Mouse (Mus musculus): ENCODE data around the gene Tas2r144. TPM values are rescaled to one million over a fixed set of nuclear protein-coding genes. Genes with fewer than 3 reads are reported as not detected.

Tas2r144 gene
- not detected in 2 replicates for polyA plus RNA-seq (2014; fragmentation: Nextera tagmentation; extraction: Ambion mirVana)

- DNase-seq (ENCODE audit: low spot score) (no peak), ATAC-seq (no peak)
- Histone ChIP-seq H3K4me1 (ENCODE audit: control insufficient read depth, insufficient read depth, low read length) (no peaks in the 10 kb centered on the region), H3K4me3 (ENCODE audit: low read depth, low read length) (no peak within 1 kb of the TSS), H3K9ac (ENCODE audit: low read length) (no peak within 1 kb of the TSS), H3K27ac (ENCODE audit: low read depth, low read length) (no peak within 1 kb of the TSS), H3K27me3 (replicated peaks; ENCODE audit: control insufficient read depth, insufficient read depth, low read length) (no peaks in the 10 kb centered on the region), H3K36me3 (ENCODE audit: control insufficient read depth, insufficient read depth, low read length) (no peaks in the 10 kb centered on the region), H3K9me3 (replicated peaks; ENCODE audit: control insufficient read depth, low read length) (no peaks in the 10 kb centered on the region), H3K4me2 (ENCODE audit: low read length) (no peak within 1 kb of the TSS)
- 80% methylated on average over 2 of the region's 2 CpGs for WGBS
These were observed at the start of gene Tas2r144 for GRCm38 (mm10) chr6:42215028-42215427. TSS of gene Tas2r144 (plus strand) at chr6:42215328.

GRCm38 (mm10) chr6:42182462-42182861 lies 32.7 kb upstream of the Tas2r144 start:
- DNase-seq (ENCODE audit: low spot score) (no peak), ATAC-seq (no peak)
- no peaks in the 10 kb centered on the region for H3K4me1 ChIP-seq (ENCODE audit: control insufficient read depth, insufficient read depth, low read length)
- no peak overlapping the region for H3K4me2 ChIP-seq (ENCODE audit: low read length)
- 87% methylated on average over 1 of the region's 1 CpGs for WGBS
- H3K27me3 ChIP-seq (replicated peaks; ENCODE audit: control insufficient read depth, insufficient read depth, low read length): no peaks in the 10 kb centered on the region
- H3K9me3 ChIP-seq (replicated peaks; ENCODE audit: control insufficient read depth, low read length): no peaks in the 10 kb centered on the region
- no peak overlapping the region for H3K27ac ChIP-seq (ENCODE audit: low read depth, low read length)
- no peak overlapping the region for H3K4me3 ChIP-seq (ENCODE audit: low read depth, low read length)
- H3K36me3 ChIP-seq (ENCODE audit: control insufficient read depth, insufficient read depth, low read length): no peaks in the 10 kb centered on the region
- H3K9ac ChIP-seq (ENCODE audit: low read length): no peak overlapping the region

GRCm38 (mm10) chr6:42186230-42186629 lies 28.9 kb upstream of the Tas2r144 start:
- DNase-seq (ENCODE audit: low spot score): no peak
- H3K4me3 ChIP-seq (ENCODE audit: low read depth, low read length): no peak overlapping the region
- 52% methylated on average over 3 of the region's 3 CpGs for WGBS
- no peaks in the 10 kb centered on the region for H3K9me3 ChIP-seq (replicated peaks; ENCODE audit: control insufficient read depth, low read length)
- H3K36me3 ChIP-seq (ENCODE audit: control insufficient read depth, insufficient read depth, low read length): no peaks in the 10 kb centered on the region
- no peaks in the 10 kb centered on the region for H3K4me1 ChIP-seq (ENCODE audit: control insufficient read depth, insufficient read depth, low read length)
- no peak for ATAC-seq
- H3K27ac ChIP-seq (ENCODE audit: low read depth, low read length): no peak overlapping the region
- no peaks in the 10 kb centered on the region for H3K27me3 ChIP-seq (replicated peaks; ENCODE audit: control insufficient read depth, insufficient read depth, low read length)
- H3K9ac ChIP-seq (ENCODE audit: low read length): no peak overlapping the region
- H3K4me2 ChIP-seq (ENCODE audit: low read length): no peak overlapping the region

- Histone ChIP-seq H3K9ac (ENCODE audit: low read length) (no peak overlapping the region), H3K4me2 (ENCODE audit: low read length) (no peak overlapping the region), H3K36me3 (ENCODE audit: control insufficient read depth, insufficient read depth, low read length) (no peaks in the 10 kb centered on the region), H3K27ac (ENCODE audit: low read depth, low read length) (no peak overlapping the region), H3K27me3 (replicated peaks; ENCODE audit: control insufficient read depth, insufficient read depth, low read length) (no peaks in the 10 kb centered on the region), H3K9me3 (replicated peaks; ENCODE audit: control insufficient read depth, low read length) (no peaks in the 10 kb centered on the region), H3K4me3 (ENCODE audit: low read depth, low read length) (no peak overlapping the region), H3K4me1 (ENCODE audit: control insufficient read depth, insufficient read depth, low read length) (no peaks in the 10 kb centered on the region)
- 42% methylated on average over 3 of the region's 3 CpGs for WGBS
- no peak for ATAC-seq
- peak; percentile 42 for DNase-seq (ENCODE audit: low spot score)
These were observed 17.4 kb upstream of the Tas2r144 start for GRCm38 (mm10) chr6:42197710-42198109.

- 89% methylated on average over 1 of the region's 1 CpGs for WGBS
- no peak for ATAC-seq
- DNase-seq (ENCODE audit: low spot score): no peak
These were observed 15.6 kb upstream of the Tas2r144 start for GRCm38 (mm10) chr6:42199498-42199897.

GRCm38 (mm10) chr6:42222286-42222685 lies 7.2 kb downstream of the Tas2r144 start:
- WGBS: 69% methylated on average over 3 of the region's 3 CpGs
- no peaks in the 10 kb centered on the region for H3K4me1 ChIP-seq (ENCODE audit: control insufficient read depth, insufficient read depth, low read length)
- no peak overlapping the region for H3K9ac ChIP-seq (ENCODE audit: low read length)
- H3K27ac ChIP-seq (ENCODE audit: low read depth, low read length): no peak overlapping the region
- H3K4me3 ChIP-seq (ENCODE audit: low read depth, low read length): no peak overlapping the region
- no peaks in the 10 kb centered on the region for H3K9me3 ChIP-seq (replicated peaks; ENCODE audit: control insufficient read depth, low read length)
- H3K36me3 ChIP-seq (ENCODE audit: control insufficient read depth, insufficient read depth, low read length): no peaks in the 10 kb centered on the region
- ATAC-seq: no peak
- H3K27me3 ChIP-seq (replicated peaks; ENCODE audit: control insufficient read depth, insufficient read depth, low read length): no peaks in the 10 kb centered on the region
- no peak for DNase-seq (ENCODE audit: low spot score)
- H3K4me2 ChIP-seq (ENCODE audit: low read length): no peak overlapping the region

More at GRCm38 (mm10) chr6:42199498-42199897, 15.6 kb upstream of the Tas2r144 start:
- no peaks in the 10 kb centered on the region for H3K9me3 ChIP-seq (replicated peaks; ENCODE audit: control insufficient read depth, low read length)
- no peaks in the 10 kb centered on the region for H3K36me3 ChIP-seq (ENCODE audit: control insufficient read depth, insufficient read depth, low read length)
- no peak overlapping the region for H3K4me2 ChIP-seq (ENCODE audit: low read length)
- no peaks in the 10 kb centered on the region for H3K27me3 ChIP-seq (replicated peaks; ENCODE audit: control insufficient read depth, insufficient read depth, low read length)
- H3K9ac ChIP-seq (ENCODE audit: low read length): no peak overlapping the region
- H3K4me3 ChIP-seq (ENCODE audit: low read depth, low read length): no peak overlapping the region
- no peaks in the 10 kb centered on the region for H3K4me1 ChIP-seq (ENCODE audit: control insufficient read depth, insufficient read depth, low read length)
- H3K27ac ChIP-seq (ENCODE audit: low read depth, low read length): no peak overlapping the region

GRCm38 (mm10) chr6:42225046-42225445 lies 9.9 kb downstream of the Tas2r144 start:
- 71% methylated on average over 4 of the region's 4 CpGs for WGBS
- no peaks in the 10 kb centered on the region for H3K9me3 ChIP-seq (replicated peaks; ENCODE audit: control insufficient read depth, low read length)
- ATAC-seq: no peak

GRCm38 (mm10) chr6:42227240-42228101 lies 12.3 kb downstream of the Tas2r144 start:
- no peaks in the 10 kb centered on the region for H3K36me3 ChIP-seq (ENCODE audit: control insufficient read depth, insufficient read depth, low read length)
- no peak overlapping the region for H3K27ac ChIP-seq (ENCODE audit: low read depth, low read length)
- 35% methylated on average over 17 of the region's 17 CpGs for WGBS
- H3K27me3 ChIP-seq (replicated peaks; ENCODE audit: control insufficient read depth, insufficient read depth, low read length): no peaks in the 10 kb centered on the region
- no peak overlapping the region for H3K4me2 ChIP-seq (ENCODE audit: low read length)
- no peak overlapping the region for H3K4me3 ChIP-seq (ENCODE audit: low read depth, low read length)
- DNase-seq (ENCODE audit: low spot score) (peak; percentile 85), ATAC-seq (peak; percentile 74)
- H3K4me1 ChIP-seq (ENCODE audit: control insufficient read depth, insufficient read depth, low read length): no peaks in the 10 kb centered on the region
- H3K9ac ChIP-seq (ENCODE audit: low read length): no peak overlapping the region
- H3K9me3 ChIP-seq (replicated peaks; ENCODE audit: control insufficient read depth, low read length): no peaks in the 10 kb centered on the region

More at GRCm38 (mm10) chr6:42225046-42225445, 9.9 kb downstream of the Tas2r144 start:
- Histone ChIP-seq H3K27me3 (replicated peaks; ENCODE audit: control insufficient read depth, insufficient read depth, low read length) (no peaks in the 10 kb centered on the region), H3K4me1 (ENCODE audit: control insufficient read depth, insufficient read depth, low read length) (no peaks in the 10 kb centered on the region), H3K9ac (ENCODE audit: low read length) (no peak overlapping the region), H3K4me3 (ENCODE audit: low read depth, low read length) (no peak overlapping the region), H3K4me2 (ENCODE audit: low read length) (no peak overlapping the region), H3K27ac (ENCODE audit: low read depth, low read length) (no peak overlapping the region), H3K36me3 (ENCODE audit: control insufficient read depth, insufficient read depth, low read length) (no peaks in the 10 kb centered on the region)
- no peak for DNase-seq (ENCODE audit: low spot score)

GRCm38 (mm10) chr6:42229610-42230009 lies 14.5 kb downstream of the Tas2r144 start:
- DNase-seq (ENCODE audit: low spot score): no peak
- Histone ChIP-seq H3K4me1 (ENCODE audit: control insufficient read depth, insufficient read depth, low read length) (no peaks in the 10 kb centered on the region), H3K4me2 (ENCODE audit: low read length) (no peak overlapping the region), H3K27ac (ENCODE audit: low read depth, low read length) (no peak overlapping the region), H3K9me3 (replicated peaks; ENCODE audit: control insufficient read depth, low read length) (no peaks in the 10 kb centered on the region), H3K9ac (ENCODE audit: low read length) (no peak overlapping the region), H3K27me3 (replicated peaks; ENCODE audit: control insufficient read depth, insufficient read depth, low read length) (no peaks in the 10 kb centered on the region), H3K36me3 (ENCODE audit: control insufficient read depth, insufficient read depth, low read length) (no peaks in the 10 kb centered on the region), H3K4me3 (ENCODE audit: low read depth, low read length) (no peak overlapping the region)
- ATAC-seq: no peak
- WGBS: 84% methylated on average over 4 of the region's 4 CpGs

All from forebrain, embryonic 14.5 days (tissue).